Mouse (Mus musculus) spleen, postnatal 0 days (tissue): ENCODE data around the gene Kat14. TPM values are rescaled to one million over a fixed set of nuclear protein-coding genes. Genes with fewer than 3 reads are reported as not detected.

ENCODE experiments used
- polyA plus RNA-seq: library from polyadenylated mRNA; unstranded; fragments of >200 nt; fragmentation: Nextera tagmentation; extraction: Ambion mirVana; gene quantifications from 2 replicates; pipeline ENCODE4 v1.2.1, GENCODE M21; 2015

Kat14 gene
- polyA plus RNA-seq: 19.0 and 21.0 TPM in 2 replicates

DNA sequence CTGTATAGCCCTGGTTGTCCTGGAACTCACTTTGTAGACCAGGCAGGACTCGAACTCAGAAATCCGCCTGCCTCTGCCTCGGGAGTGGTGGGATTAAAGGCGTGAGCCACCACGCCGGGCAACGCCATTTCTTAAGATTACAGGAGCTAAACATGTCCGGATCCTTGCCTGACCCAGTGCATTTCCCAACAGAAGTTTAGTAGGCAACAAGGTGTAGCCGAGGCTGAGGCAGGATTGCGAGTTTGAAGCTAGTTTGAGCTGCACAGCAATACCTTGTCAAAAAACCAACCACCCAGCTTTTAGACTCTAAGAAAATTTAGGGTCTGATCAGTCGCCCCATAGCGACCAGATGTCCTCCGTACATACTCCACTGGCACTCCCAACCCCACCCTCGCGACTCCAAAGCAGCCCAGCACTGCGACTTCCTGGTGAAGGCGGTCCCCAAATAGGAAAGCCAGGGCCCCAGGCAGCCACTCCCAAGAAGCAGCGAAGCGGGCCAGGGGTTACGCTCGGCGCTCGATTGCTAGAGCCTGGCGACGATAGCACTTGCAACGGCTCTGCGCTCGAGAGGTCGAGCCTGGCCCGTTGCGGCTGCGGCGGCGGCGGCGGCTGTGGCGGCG, at the start of gene Kat14, which contains the start of gene Pet117:
TSS of gene Kat14 (plus strand) at position 584 of the 620 bp plus-strand sequence.
TSS of gene Pet117 (plus strand) at position 597 of the 620 bp plus-strand sequence.

DNA sequence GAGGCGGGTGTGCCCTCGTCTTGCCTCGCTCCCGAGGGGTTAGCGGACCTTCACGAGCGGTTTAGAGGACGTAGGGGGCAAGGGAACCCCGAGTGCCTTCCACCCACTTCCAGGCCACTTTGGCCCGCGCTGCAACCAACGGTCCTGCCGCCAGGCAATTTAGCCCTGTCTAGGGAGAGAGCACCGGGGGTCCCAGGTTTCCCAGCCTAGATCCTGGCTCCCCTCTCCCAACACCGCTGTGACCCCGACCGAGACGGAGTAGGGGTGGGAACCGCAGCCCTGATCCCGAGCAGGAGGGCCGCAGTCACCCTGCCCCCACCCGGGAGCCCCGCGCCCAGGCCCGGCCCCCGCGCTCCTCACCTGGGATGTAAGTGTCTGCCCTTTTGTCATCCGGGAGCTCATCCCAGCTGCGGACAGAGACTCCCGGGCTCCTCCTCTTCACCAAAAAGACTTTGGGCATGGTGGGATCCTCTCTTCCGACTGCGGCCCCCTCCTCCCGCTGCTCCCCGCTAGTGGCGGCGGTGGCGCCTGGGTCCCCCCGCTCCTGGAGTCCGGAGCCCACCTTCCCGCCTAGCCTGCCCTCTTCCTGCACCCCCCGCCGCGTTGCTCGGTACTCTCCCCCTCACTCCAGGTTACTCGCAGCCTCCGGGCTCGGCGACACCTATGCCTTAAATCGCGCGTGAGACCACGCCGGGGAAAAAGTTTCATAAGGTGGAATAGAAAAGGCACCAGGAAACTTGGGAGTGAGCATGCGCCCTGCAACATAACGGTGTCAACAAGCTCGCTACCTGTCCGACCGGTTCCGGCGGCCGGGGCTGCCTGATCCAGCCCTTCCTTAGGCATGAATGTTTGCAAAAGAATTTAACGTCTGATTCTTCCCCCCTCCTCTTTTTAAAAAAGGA, 37.1 kb upstream of the Kat14 start, which contains the start of gene Ovol2:
TSS of gene Ovol2 (minus strand) at position 746 of the 902 bp plus-strand sequence.

Other genes with a start within 250 kb of the Kat14 start
- gene Mgme1, start 98.3 kb upstream of the Kat14 start, polyA plus RNA-seq: 11.5 and 12.3 TPM in 2 replicates
- 76.9 and 86.0 TPM in 2 replicates for gene Snx5, start 98.1 kb upstream of the Kat14 start, polyA plus RNA-seq
- gene Ovol2, start 36.8 kb upstream of the Kat14 start, polyA plus RNA-seq: not detected in 2 replicates
- 2.4 and 2.5 TPM in 2 replicates for gene Pet117, start within 50 bp of the Kat14 start, polyA plus RNA-seq
- 0.07 and 0.42 TPM in 2 replicates for gene Dzank1, start 158.4 kb downstream of the Kat14 start, polyA plus RNA-seq
- 10.1 and 12.9 TPM in 2 replicates for gene Polr3f, start 158.7 kb downstream of the Kat14 start, polyA plus RNA-seq
- 10.0 and 15.4 TPM in 2 replicates for gene Rbbp9, start 181.9 kb downstream of the Kat14 start, polyA plus RNA-seq
- gene Sec23b, start 187.2 kb downstream of the Kat14 start, polyA plus RNA-seq: 42.5 and 46.7 TPM in 2 replicates
- 35.4 and 39.8 TPM in 2 replicates for gene Smim26, start 225.1 kb downstream of the Kat14 start, polyA plus RNA-seq
- 34.3 and 38.6 TPM in 2 replicates for gene Dtd1, start 230.9 kb downstream of the Kat14 start, polyA plus RNA-seq